Mouse (Mus musculus): ENCODE data around the gene Eaf1.
"Not testable (repeated sequence)": the region's sequence is repeated elsewhere in the genome, so short reads cannot be mapped to it uniquely, and the experiment has no call there.

The Eaf1 gene

DNA sequence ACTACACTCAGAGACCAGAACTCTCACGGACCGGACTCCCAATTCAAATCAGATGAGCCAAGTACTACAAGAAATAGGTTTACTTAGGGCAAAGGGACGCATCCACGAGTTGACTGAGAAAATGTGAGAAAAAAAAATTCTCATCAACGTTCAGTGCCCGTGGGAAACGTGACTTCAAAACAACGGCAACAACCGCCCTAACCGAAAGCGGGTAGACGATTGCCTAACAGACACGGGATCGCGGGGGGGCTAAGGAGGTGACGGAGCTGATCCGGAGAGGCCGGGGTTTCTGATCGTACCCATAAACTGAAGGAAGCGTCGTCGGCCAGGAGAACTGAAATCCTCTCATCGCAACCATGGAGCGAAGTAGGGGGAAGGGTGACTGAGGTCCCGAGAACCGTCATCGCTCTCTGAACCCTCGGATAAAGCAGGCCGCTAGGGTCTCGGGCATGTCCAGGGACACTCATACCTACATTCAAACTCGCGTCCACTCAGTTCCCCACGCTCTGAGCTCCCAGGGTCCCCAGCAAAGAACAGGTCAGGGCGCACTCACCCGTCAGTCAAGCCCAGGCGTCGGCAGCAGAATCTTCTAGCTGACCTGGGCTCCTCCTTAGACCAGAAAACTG, at the start of gene Eaf1:
TSS of gene Eaf1 (plus strand) at position 51 of the 626 bp plus-strand sequence.
- no peak for DNase-seq (ENCODE audit: low read depth, low spot score)

DNA sequence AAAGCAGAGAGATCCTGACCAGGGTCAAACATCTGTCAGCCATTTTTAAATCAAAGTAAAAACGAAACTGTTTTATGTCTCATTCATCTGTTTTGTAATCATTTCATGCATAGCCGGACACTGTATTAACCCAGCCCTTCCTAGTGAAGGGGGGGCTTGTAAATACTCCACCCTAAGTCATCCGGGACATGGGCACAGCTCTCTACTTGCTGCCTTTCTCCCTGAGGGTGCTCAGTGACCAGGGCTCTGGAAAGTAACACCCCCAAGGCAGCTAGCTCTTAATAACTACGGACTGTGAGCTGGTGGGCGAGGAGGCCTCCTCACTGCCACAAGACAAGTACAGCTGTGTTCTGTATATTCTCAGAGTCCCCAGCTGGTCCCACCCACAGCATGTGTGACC, 45.2 kb upstream of the Eaf1 start:
- DNase-seq (ENCODE audit: low read depth, low spot score): no peak

DNA sequence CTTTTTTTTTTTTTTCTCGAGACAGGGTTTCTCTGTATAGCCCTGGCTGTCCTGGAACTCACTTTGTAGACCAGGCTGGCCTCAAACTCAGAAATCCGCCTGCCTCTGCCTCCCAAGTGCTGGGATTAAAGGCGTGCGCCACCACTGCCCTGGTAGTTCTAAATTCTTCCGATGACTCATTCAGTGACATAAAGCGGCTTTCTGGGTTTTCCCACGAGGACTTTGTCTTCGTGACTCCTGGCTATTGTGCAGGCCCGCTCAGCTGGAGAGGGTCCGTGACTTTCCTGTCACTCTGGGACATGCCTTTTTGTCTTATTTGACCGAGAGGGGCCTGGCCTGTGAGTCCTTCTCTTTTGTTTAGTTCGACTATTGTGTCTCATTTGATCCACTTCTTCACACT, 40.3 kb upstream of the Eaf1 start:
- not testable (repeated sequence) for DNase-seq (ENCODE audit: low read depth, low spot score)

DNA sequence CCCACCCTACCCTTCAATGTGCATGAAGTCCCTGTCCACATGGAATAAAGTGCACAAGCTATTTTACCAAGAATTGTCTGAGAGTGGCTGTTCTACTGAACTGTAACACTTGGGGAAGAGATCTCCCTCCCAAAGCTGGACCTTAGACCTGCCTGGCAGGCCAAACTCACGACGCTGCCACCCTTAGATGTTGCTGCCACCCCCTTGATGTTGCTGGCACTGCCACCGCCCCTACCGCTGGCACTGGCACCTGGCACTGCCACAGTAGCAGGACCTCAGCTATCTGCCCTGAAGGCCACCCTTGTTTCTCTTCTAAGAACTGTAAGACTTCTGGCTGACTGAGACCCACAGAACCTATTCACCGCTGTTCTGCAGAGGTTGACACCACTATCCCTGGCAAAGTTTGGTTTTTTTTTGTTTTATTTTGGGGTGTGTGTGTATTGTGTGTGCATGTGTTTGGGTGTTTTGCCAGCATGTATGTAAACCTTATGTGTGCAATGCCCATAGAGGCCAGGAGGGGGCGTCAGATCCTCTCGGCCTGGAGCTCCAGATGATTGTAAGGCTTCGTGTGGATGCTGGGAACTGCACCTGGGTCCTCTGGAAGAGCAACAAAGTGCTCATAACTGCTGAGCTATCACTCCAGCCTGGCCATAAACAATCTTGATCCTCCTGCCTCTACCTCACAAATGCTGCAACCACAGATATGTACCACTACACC, 39.2 kb upstream of the Eaf1 start:
- no peak for DNase-seq (ENCODE audit: low read depth, low spot score)

DNA sequence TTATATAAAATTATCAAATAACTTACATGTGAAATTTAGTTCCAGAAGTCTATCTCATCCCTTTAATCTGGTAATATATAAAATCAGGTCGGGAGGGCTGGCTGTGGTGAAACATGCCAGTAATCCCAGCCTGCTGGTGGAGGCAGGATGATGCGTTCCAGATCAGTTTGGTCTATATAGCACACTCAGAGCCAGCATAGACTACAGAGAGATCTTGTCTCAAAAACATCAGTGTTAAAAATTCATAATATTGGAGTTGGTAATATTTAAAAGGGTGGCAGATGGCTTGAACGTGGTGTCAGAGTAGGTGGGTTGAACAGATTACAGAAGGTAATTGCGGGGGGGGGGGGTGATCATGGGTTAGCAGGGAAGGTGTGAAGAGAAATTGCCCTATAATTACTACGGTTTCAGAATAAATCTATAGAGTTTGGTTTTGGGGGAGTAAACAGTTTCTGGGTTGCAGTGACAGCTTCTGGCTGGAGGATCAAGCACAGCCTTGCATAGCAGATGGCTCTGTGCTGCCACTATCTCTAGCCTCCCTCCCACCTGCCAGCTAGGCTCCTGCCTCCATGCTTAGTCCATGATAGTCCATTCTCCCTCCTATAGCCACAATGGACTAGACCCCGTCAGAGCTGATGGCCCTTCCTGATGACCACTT, 38.0 kb upstream of the Eaf1 start:
- no peak for DNase-seq (ENCODE audit: low read depth, low spot score)

DNA sequence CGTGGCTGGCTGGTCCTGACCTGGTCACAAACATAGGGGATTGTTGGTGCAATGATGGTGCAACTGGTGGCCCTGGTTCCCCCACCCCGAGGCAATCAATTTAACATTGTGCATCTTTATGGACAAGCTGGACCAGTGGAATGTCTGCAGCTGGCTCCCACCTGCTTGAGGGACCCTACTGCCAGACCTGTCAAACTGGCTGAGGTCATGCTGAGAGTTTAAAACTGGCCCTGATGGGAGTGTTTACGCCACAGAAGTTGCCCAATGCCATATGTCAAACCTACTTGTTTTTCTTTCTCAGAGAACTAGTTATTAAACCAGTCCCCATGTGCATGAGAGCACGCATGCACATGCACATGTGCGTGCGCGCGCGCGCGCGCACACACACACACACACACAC, 36.2 kb upstream of the Eaf1 start:
- DNase-seq (ENCODE audit: low read depth, low spot score): no peak

GRCm38 (mm10) chr14:31462226-31462625, 32.0 kb upstream of the Eaf1 start:
- DNase-seq (ENCODE audit: low read depth, low spot score): not testable (repeated sequence)

GRCm38 (mm10) chr14:31462886-31463285, 31.3 kb upstream of the Eaf1 start:
- DNase-seq (ENCODE audit: low read depth, low spot score): no peak

DNA sequence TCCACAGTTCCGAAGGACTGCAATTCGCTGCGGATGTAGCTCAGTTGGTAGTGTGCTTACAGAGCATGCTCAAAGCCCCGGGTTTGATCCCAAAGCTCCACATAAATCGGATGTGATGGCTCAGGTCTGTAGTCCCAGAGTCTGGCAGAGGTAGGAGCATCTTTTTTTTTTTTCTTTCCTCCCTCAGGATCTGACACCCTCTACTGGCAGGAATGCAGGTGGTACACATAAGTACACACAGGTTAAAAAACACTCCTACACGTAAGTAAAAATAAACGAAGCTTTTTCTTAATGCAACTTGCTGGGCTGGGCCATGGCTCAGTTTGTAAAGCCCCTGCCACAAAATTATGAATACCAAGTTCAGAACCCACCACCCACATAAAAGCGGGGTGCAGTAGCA, 30.0 kb upstream of the Eaf1 start:
- DNase-seq (ENCODE audit: low read depth, low spot score): peak; percentile 34

DNA sequence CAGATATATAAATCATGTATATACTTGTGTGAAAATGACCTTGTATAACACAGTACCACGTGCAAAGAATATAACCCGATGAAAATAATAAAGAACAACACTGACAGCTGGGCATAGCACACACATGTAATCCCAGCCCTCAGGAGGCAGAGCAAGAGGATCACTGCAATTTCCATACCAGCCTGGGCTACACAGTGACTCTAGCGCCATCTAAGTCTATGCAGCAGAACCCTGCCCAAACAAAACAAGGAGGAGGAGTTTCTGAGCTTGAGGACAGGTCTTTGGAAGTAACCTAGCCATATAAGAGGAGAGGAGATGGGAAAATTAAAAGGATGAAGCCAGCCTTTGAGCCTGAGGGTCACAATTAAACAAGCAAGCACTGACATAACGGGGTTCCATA, 24.5 kb upstream of the Eaf1 start:
- DNase-seq (ENCODE audit: low read depth, low spot score): no peak

- DNase-seq (ENCODE audit: low read depth, low spot score): no peak
These were observed 21.6 kb upstream of the Eaf1 start for GRCm38 (mm10) chr14:31472451-31473061.

DNA sequence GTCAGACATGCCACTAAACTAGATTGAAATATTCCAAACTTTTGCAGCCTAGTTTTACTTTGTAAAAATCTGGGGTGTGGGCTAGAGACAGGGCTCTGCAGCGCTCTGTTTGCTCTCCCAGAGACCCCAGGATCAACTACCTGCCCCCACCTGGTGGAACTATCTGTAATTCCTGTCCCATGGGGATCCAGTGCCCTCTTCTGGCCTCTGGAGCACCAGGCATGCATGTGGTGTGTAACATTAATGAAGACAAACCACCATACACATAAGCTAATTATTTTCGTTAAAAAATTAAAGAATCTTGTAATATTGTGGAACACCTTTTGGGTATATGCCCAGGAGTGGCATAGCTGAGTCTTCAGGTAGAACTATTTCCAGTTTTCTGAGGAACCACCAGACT, 20.9 kb upstream of the Eaf1 start:
- DNase-seq (ENCODE audit: low read depth, low spot score): no peak

- no peak for DNase-seq (ENCODE audit: low read depth, low spot score)
These were observed 11.8 kb upstream of the Eaf1 start for GRCm38 (mm10) chr14:31482417-31482816.

- DNase-seq (ENCODE audit: low read depth, low spot score): no peak
These were observed 7.7 kb upstream of the Eaf1 start for GRCm38 (mm10) chr14:31486465-31486864.

GRCm38 (mm10) chr14:31488055-31488454, 6.1 kb upstream of the Eaf1 start:
- no peak for DNase-seq (ENCODE audit: low read depth, low spot score)

DNA sequence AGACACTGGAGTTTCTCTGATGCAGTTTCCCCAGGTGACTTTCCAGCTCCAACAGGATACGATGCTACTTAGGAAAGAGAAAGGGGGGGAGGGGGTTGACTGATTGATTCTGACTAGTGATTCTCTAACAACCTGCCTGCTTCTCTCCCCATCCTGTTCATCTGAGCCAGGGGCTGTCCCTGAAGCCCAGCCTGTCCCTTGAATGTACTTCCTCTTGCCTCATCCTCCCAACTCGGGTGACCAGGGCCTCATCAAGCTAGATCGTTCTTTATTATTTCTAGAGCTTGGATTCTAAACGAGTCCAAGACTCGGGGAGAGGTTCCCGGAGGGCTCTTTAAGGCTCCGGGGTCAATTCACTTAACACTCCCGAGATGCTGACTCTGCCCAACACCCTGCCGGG, 298 bp upstream of the Eaf1 start:
- no peak for DNase-seq (ENCODE audit: low read depth, low spot score)

DNA sequence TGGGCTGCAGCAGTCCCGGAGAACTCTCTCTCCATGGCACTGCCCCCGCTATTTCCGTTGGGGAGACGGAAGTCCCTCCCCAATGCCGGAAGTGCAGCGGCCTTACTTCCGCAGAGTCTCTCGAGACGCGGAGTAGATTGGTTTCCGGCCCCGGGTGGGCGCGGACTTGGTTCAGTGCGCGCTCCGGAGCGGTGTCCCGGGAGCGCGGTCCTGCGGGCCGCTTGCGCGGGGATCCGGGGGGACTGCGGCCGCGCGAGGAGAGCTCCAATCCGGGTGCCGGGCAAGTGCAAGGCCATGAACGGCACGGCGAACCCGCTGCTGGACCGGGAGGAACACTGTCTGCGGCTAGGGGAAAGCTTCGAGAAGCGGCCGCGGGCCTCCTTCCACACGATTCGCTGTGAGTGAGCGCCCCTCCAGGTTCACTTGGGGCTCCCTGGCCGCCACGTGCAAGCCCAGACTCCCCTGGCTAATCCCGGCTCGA, 816 bp downstream of the Eaf1 start, which contains the start of gene Mettl6:
TSS of gene Mettl6 (minus strand) at position 66 of the 481 bp plus-strand sequence.
- peak; percentile 62 for DNase-seq (ENCODE audit: low read depth, low spot score)

GRCm38 (mm10) chr14:31495538-31495937, 1.3 kb downstream of the Eaf1 start:
- DNase-seq (ENCODE audit: low read depth, low spot score): no peak

DNA sequence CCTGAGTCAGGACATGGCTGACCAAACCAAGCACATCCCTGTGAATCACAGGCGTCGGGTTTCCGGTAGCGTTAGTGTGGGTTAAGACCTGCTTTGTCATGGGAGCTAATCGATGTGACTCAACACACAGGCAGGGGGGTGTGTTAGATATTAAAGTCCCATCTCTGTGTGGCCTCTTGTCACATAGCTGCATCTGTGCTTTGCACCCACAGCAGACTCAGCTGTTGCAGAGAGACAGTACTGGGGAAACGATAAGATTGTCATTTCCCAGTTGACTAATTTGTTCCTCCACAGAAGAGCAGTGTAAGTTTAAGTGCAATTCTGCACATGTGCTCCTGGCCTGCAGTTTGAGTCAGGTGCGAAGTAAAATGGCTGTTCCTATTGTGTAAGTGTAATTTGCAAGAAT, 2.0 kb downstream of the Eaf1 start:
- no peak for DNase-seq (ENCODE audit: low read depth, low spot score)

- no peak for DNase-seq (ENCODE audit: low read depth, low spot score)
These were observed 5.3 kb downstream of the Eaf1 start for GRCm38 (mm10) chr14:31499526-31499925.

- no peak for DNase-seq (ENCODE audit: low read depth, low spot score)
These were observed 9.2 kb downstream of the Eaf1 start for GRCm38 (mm10) chr14:31503406-31503805.

DNA sequence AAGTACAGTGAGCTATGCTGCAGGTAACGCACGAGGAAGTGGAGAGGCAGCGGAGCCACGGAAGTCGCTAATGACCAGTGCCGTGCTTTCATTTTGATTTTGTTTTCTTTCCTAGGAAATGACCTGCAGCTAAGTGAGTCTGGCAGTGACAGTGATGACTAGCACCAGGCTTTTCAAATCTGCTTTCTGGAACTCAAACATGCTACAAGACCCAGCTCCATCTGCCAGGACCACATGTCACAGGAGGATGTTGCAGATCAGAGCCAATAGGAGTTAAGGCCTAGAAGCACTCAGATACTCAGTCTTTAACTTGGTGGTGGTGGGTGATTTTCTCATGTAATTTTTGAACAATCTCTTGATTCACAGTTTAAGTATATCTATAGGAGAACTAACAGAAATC, 12.3 kb downstream of the Eaf1 start:
- no peak for DNase-seq (ENCODE audit: low read depth, low spot score)
